Mouse (Mus musculus): ENCODE results near the gene Hormad1. TPM values are rescaled to one million over a fixed set of nuclear protein-coding genes. Genes with fewer than 3 reads are reported as not detected.

The Hormad1 gene
- polyA plus RNA-seq (2015; fragmentation: Nextera tagmentation; extraction: Ambion mirVana) = not detected in 2 replicates

DNA sequence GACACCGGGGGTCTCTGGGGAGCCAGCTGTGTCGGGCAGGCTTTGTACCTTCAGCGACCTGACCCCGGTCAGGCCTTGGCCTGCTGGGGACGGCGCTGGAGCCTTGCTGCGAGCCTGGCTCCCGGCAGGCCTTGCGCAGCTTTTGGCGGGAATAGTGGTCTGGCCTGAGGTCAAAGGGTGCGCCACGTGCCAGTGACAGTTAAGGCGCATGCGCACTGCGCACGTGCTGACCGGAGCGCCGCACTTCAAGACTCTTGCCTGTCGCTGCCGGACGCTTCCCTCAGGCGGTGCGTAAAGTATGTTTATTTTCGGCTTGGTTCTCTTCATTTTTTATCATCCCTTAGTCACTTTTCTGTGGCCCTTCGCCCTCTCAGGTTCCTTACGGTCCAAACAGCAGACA, at the start of gene Hormad1:
Hormad1 (plus strand) TSS at position 241 of the 400 bp plus-strand sequence.
- Histone ChIP-seq H3K4me2 (replicated peaks; ENCODE audit: low read depth) (no peak within 1 kb of the TSS), H3K4me3 (ENCODE audit: low read depth, low read length) (no peak within 1 kb of the TSS), H3K27ac (replicated peaks) (no peak within 1 kb of the TSS), H3K9ac (ENCODE audit: low read length) (no peak within 1 kb of the TSS), H3K9me3 (ENCODE audit: control insufficient read depth, low read length) (no peaks in the 10 kb centered on the region), H3K4me1 (replicated peaks; ENCODE audit: control insufficient read depth, insufficient read depth) (no peaks in the 10 kb centered on the region), H3K27me3 (ENCODE audit: control insufficient read depth, insufficient read depth, low read length) (no peaks in the 10 kb centered on the region), H3K36me3 (ENCODE audit: control insufficient read depth, insufficient read depth, low read length) (no peaks in the 10 kb centered on the region)
- ATAC-seq (ENCODE audit: low FRiP score, low TSS enrichment) (no peak), DNase-seq (ENCODE audit: low spot score) (no peak)
- 89% methylated on average over 27 of the region's 27 CpGs for WGBS
- TF ChIP-seq CTCF (IDR thresholded peaks at IDR 0.05; ENCODE audit: low read depth) (no peak), EP300 (optimal IDR thresholded peaks at IDR 0.05) (no peak)

- DNase-seq (ENCODE audit: low spot score) = no peak
- H3K27ac ChIP-seq (replicated peaks) = no peak overlapping the region
- no peak for TF ChIP-seq CTCF (IDR thresholded peaks at IDR 0.05; ENCODE audit: low read depth)
- no peak for TF ChIP-seq EP300 (optimal IDR thresholded peaks at IDR 0.05)
- H3K9ac ChIP-seq (ENCODE audit: low read length) = no peak overlapping the region
- H3K4me1 ChIP-seq (replicated peaks; ENCODE audit: control insufficient read depth, insufficient read depth) = no peaks in the 10 kb centered on the region
- no peaks in the 10 kb centered on the region for H3K27me3 ChIP-seq (ENCODE audit: control insufficient read depth, insufficient read depth, low read length)
- 71% methylated on average over 9 of the region's 9 CpGs for WGBS
- H3K4me2 ChIP-seq (replicated peaks; ENCODE audit: low read depth) = no peak overlapping the region
- no peaks in the 10 kb centered on the region for H3K36me3 ChIP-seq (ENCODE audit: control insufficient read depth, insufficient read depth, low read length)
- H3K4me3 ChIP-seq (ENCODE audit: low read depth, low read length) = no peak overlapping the region
- no peaks in the 10 kb centered on the region for H3K9me3 ChIP-seq (ENCODE audit: control insufficient read depth, low read length)
- ATAC-seq (ENCODE audit: low FRiP score, low TSS enrichment) = 0 out of 2 replicates have a peak, but pooled peaks have one; percentile 50
Observed at GRCm38 (mm10) chr3:95511611-95512180, 47.8 kb upstream of the Hormad1 start.

GRCm38 (mm10) chr3:95516614-95517041, 42.8 kb upstream of the Hormad1 start:
- Histone ChIP-seq H3K36me3 (ENCODE audit: control insufficient read depth, insufficient read depth, low read length) (no peaks in the 10 kb centered on the region), H3K4me3 (ENCODE audit: low read depth, low read length) (no peak overlapping the region), H3K9me3 (ENCODE audit: control insufficient read depth, low read length) (no peaks in the 10 kb centered on the region), H3K4me1 (replicated peaks; ENCODE audit: control insufficient read depth, insufficient read depth) (no peaks in the 10 kb centered on the region), H3K4me2 (replicated peaks; ENCODE audit: low read depth) (no peak overlapping the region), H3K9ac (ENCODE audit: low read length) (no peak overlapping the region), H3K27me3 (ENCODE audit: control insufficient read depth, insufficient read depth, low read length) (no peaks in the 10 kb centered on the region), H3K27ac (replicated peaks) (0 out of 2 replicates have a peak overlapping the region, but pooled peaks have one; percentile 13)
- DNase-seq (ENCODE audit: low spot score) (no peak), ATAC-seq (ENCODE audit: low FRiP score, low TSS enrichment) (0 out of 2 replicates have a peak, but pooled peaks have one; percentile 31)
- 77% methylated on average over 3 of the region's 3 CpGs for WGBS
- no peak for TF ChIP-seq CTCF (IDR thresholded peaks at IDR 0.05; ENCODE audit: low read depth)
- no peak for TF ChIP-seq EP300 (optimal IDR thresholded peaks at IDR 0.05)

- Histone ChIP-seq H3K27me3 (ENCODE audit: control insufficient read depth, insufficient read depth, low read length) (no peaks in the 10 kb centered on the region), H3K36me3 (ENCODE audit: control insufficient read depth, insufficient read depth, low read length) (no peaks in the 10 kb centered on the region), H3K9ac (ENCODE audit: low read length) (no peak overlapping the region), H3K27ac (replicated peaks) (no peak overlapping the region), H3K4me3 (ENCODE audit: low read depth, low read length) (no peak overlapping the region), H3K4me1 (replicated peaks; ENCODE audit: control insufficient read depth, insufficient read depth) (no peaks in the 10 kb centered on the region), H3K9me3 (ENCODE audit: control insufficient read depth, low read length) (no peaks in the 10 kb centered on the region), H3K4me2 (replicated peaks; ENCODE audit: low read depth) (no peak overlapping the region)
- ATAC-seq (ENCODE audit: low FRiP score, low TSS enrichment) (peak; percentile 58), DNase-seq (ENCODE audit: low spot score) (peak; percentile 77)
- peak; percentile 94 for TF ChIP-seq CTCF (IDR thresholded peaks at IDR 0.05; ENCODE audit: low read depth)
- TF ChIP-seq EP300 (optimal IDR thresholded peaks at IDR 0.05) = no peak
- 16% methylated on average over 10 of the region's 10 CpGs for WGBS
Observed at GRCm38 (mm10) chr3:95517493-95517898, 42.0 kb upstream of the Hormad1 start.

DNA sequence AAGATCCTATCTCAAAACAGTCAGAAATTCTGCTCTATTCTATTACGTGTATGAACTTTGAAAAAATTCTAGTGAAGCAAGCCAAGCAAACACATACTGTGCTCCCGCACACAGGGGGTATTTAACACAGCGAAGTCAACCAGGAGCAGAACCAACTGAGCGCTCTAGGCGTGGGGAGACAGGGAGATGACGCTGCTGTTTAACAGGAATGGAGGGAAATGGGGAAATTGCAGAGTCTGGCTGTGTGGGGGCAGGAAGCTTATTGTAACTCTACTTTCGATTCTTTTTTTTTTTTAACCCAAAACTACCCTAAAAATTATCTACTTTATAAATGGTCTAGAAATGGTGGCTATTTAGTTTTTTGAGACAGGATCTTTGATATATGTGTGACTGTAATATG, 40.6 kb upstream of the Hormad1 start:
- Histone ChIP-seq H3K4me2 (replicated peaks; ENCODE audit: low read depth) (no peak overlapping the region), H3K9me3 (ENCODE audit: control insufficient read depth, low read length) (no peaks in the 10 kb centered on the region), H3K4me1 (replicated peaks; ENCODE audit: control insufficient read depth, insufficient read depth) (no peaks in the 10 kb centered on the region), H3K36me3 (ENCODE audit: control insufficient read depth, insufficient read depth, low read length) (no peaks in the 10 kb centered on the region), H3K9ac (ENCODE audit: low read length) (no peak overlapping the region), H3K4me3 (ENCODE audit: low read depth, low read length) (no peak overlapping the region), H3K27ac (replicated peaks) (no peak overlapping the region), H3K27me3 (ENCODE audit: control insufficient read depth, insufficient read depth, low read length) (no peaks in the 10 kb centered on the region)
- 77% methylated on average over 7 of the region's 7 CpGs for WGBS
- DNase-seq (ENCODE audit: low spot score) = no peak
- TF ChIP-seq EP300 (optimal IDR thresholded peaks at IDR 0.05) (no peak), CTCF (IDR thresholded peaks at IDR 0.05; ENCODE audit: low read depth) (no peak)
- ATAC-seq (ENCODE audit: low FRiP score, low TSS enrichment) = no peak

DNA sequence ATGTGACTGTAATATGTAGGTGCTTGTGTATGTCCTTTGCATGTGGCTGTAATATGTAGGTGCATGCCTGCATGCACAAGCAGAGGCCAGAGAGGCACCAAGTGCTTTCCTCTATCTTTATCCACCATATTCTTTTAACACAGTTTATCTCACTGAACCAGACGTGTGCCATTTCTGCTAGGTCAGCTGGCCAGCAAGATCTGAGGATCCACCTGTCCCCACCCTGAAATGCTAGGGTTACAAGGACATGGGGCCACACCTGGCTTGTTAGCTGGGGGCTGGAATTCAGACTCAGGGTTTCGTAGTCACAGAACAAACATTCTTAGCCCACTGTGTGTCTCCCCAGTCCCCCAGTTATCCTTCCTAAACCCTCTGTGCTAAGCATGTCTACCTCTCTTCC, 40.2 kb upstream of the Hormad1 start:
- DNase-seq (ENCODE audit: low spot score) (no peak), ATAC-seq (ENCODE audit: low FRiP score, low TSS enrichment) (no peak)
- TF ChIP-seq CTCF (IDR thresholded peaks at IDR 0.05; ENCODE audit: low read depth) (no peak), EP300 (optimal IDR thresholded peaks at IDR 0.05) (no peak)
- WGBS = 73% methylated on average over 2 of the region's 2 CpGs
- no peaks in the 10 kb centered on the region for H3K4me1 ChIP-seq (replicated peaks; ENCODE audit: control insufficient read depth, insufficient read depth)
- no peaks in the 10 kb centered on the region for H3K36me3 ChIP-seq (ENCODE audit: control insufficient read depth, insufficient read depth, low read length)
- H3K27ac ChIP-seq (replicated peaks) = no peak overlapping the region
- H3K4me3 ChIP-seq (ENCODE audit: low read depth, low read length) = no peak overlapping the region
- no peak overlapping the region for H3K9ac ChIP-seq (ENCODE audit: low read length)
- no peak overlapping the region for H3K4me2 ChIP-seq (replicated peaks; ENCODE audit: low read depth)
- no peaks in the 10 kb centered on the region for H3K9me3 ChIP-seq (ENCODE audit: control insufficient read depth, low read length)
- H3K27me3 ChIP-seq (ENCODE audit: control insufficient read depth, insufficient read depth, low read length) = no peaks in the 10 kb centered on the region

All from stomach, postnatal 0 days (tissue).